ENCODE assay signal across 5 mouse cellular contexts in the genomic region with DNA sequence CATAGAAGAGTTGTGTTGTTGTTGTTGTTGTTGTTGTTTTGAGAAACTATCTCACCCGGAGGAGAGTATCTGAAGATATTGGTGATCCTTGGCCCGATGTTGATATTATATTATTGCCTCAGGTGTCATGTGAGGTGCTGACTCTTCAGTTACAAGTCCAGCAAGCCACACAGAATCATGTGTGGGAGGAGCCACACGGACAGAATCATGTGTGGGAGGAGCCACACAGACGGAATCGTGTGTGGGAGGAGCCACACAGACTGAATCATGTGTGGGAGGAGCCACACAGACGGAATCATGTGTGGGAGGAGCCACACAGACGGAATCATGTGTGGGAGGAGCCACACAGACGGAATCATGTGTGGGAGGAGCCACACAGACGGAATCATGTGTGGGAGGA. TPM values are rescaled to one million over a fixed set of nuclear protein-coding genes. Genes with fewer than 3 reads are reported as not detected.
DNase-seq lines count a peak whose midpoint lies in the region; TF ChIP-seq lines count a peak whose summit lies in the region.
"Not testable (repeated sequence)": the region's sequence is repeated elsewhere in the genome, so short reads cannot be mapped to it uniquely, and the experiment has no call there.
"Had no signal": no experiment of that assay in that cellular context is flagged by ENCODE, and none has a peak within 500 bp of the region (broad histone marks: within the 10 kb centered on the region; RNA-seq: fewer than 3 reads in every experiment).

No protein-coding gene starts in this region.

- not testable (repeated sequence) for TF ChIP-seq CTCF in gastrocnemius, adult 2 months (IDR thresholded peaks at IDR 0.05)

- H3K27ac ChIP-seq in gastrocnemius, adult 2 months, result peak overlapping the region; percentile 94

- intact Hi-C loops in gastrocnemius, adult 2 months (cut with DNase I), result not testable (repeated sequence)

- peak overlapping the region; percentile 54 for H3K4me3 ChIP-seq in gastrocnemius, adult 2 months

- DNase-seq in R1 (ENCODE audit: low read depth, low spot score), result peak; percentile 47
- DNase-seq in gastrocnemius, adult 18-20 months (ENCODE audit: low spot score), result peak; percentile 39
- DNase-seq in gastrocnemius, adult 2 months, result peak; percentile 54
- peak; percentile 85 for DNase-seq in skeletal muscle tissue, adult 2 months (ENCODE audit: low read depth, low spot score)

RNA-seq across cellular contexts. Expression of a gene that starts 20.4 kb away (rescaled TPM):
- total RNA-seq in gastrocnemius, adult 18-20 months (2021), result 10 to 100 TPM; 29.8 to 32.8 TPM
- total RNA-seq in gastrocnemius, adult 2 months (2021), result 10 to 100 TPM; 31.2 to 52.3 TPM
- total RNA-seq: MEL had no signal

Comparison
In these comparisons a context has a peak if more than half of its experiments do, and no peak if none do; other contexts are left out.
1. Peak in every context shown above with its lines: DNase-seq, H3K4me3 ChIP-seq and H3K27ac ChIP-seq.